Comparison of ENCODE assay signal across 8 mouse cellular contexts in genomic region chr15:98180567-98181131, GRCm38 (mm10). TPM values are rescaled to one million over a fixed set of nuclear protein-coding genes. Genes with fewer than 3 reads are reported as not detected.
A peak's percentile ranks its signal among the peaks of the same experiment; 100 is the strongest.
DNase-seq lines count a peak whose midpoint lies in the region; ATAC-seq and TF ChIP-seq lines count a peak whose summit lies in the region.

No protein-coding gene starts in this region.

- H3K27me3 ChIP-seq in embryonic facial prominence, embryonic 11.5 days (ENCODE audit: control insufficient read depth, insufficient read depth, low read length): no peaks in the 10 kb centered on the region
- H3K27me3 ChIP-seq in hindbrain, embryonic 14.5 days (ENCODE audit: control insufficient read depth, insufficient read depth, low read length): no peaks in the 10 kb centered on the region
- H3K27me3 ChIP-seq in midbrain, embryonic 16.5 days (ENCODE audit: control insufficient read depth, insufficient read depth, low read depth, low read length): peaks cover 6% of the 10 kb centered on the region; the same call in 1 of the 2 replicates

- TF ChIP-seq CTCF in layer of hippocampus, adult 2 months (conservative IDR thresholded peaks at IDR 0.05): no peak

- peak overlapping the region; percentile 91 for H3K27ac ChIP-seq in layer of hippocampus, adult 2 months
- no peak overlapping the region for H3K27ac ChIP-seq in embryonic facial prominence, embryonic 11.5 days (replicated peaks; ENCODE audit: low read depth, low read length)
- H3K27ac ChIP-seq in hindbrain, embryonic 14.5 days: peak overlapping the region; percentile 79
- peak overlapping the region; percentile 87 for H3K27ac ChIP-seq in midbrain, embryonic 16.5 days (ENCODE audit: low read length)

- no peaks in the 10 kb centered on the region for H3K36me3 ChIP-seq in embryonic facial prominence, embryonic 11.5 days (replicated peaks; ENCODE audit: control insufficient read depth, insufficient read depth, low read depth, low read length)
- H3K36me3 ChIP-seq in hindbrain, embryonic 14.5 days (replicated peaks; ENCODE audit: control insufficient read depth, insufficient read depth): no peaks in the 10 kb centered on the region
- H3K36me3 ChIP-seq in midbrain, embryonic 16.5 days (ENCODE audit: control insufficient read depth, insufficient read depth, low read length): no peaks in the 10 kb centered on the region

- H3K4me2 ChIP-seq in embryonic facial prominence, embryonic 11.5 days (ENCODE audit: low read depth, low read length): peak overlapping the region; percentile 60
- H3K4me2 ChIP-seq in hindbrain, embryonic 14.5 days (replicated peaks): peak overlapping the region; percentile 79
- peak overlapping the region; percentile 89 for H3K4me2 ChIP-seq in midbrain, embryonic 16.5 days (ENCODE audit: low read length)

- ATAC-seq in embryonic facial prominence, embryonic 11.5 days (replicated peaks; ENCODE audit: insufficient number of reproducible peaks, low FRiP score, low TSS enrichment, low read depth): no peak
- no peak for ATAC-seq in hindbrain, embryonic 14.5 days (ENCODE audit: low FRiP score)
- ATAC-seq in midbrain, embryonic 16.5 days: no peak

- H3K9ac ChIP-seq in embryonic facial prominence, embryonic 11.5 days (replicated peaks; ENCODE audit: low read length): peak overlapping the region; percentile 30
- H3K9ac ChIP-seq in hindbrain, embryonic 14.5 days: peak overlapping the region; percentile 59
- H3K9ac ChIP-seq in midbrain, embryonic 16.5 days (ENCODE audit: low read depth, low read length): peak overlapping the region; percentile 73

- no peaks in the 10 kb centered on the region for H3K4me1 ChIP-seq in embryonic facial prominence, embryonic 11.5 days (ENCODE audit: control insufficient read depth, insufficient read depth, low read length)
- no peaks in the 10 kb centered on the region for H3K4me1 ChIP-seq in hindbrain, embryonic 14.5 days (replicated peaks; ENCODE audit: control insufficient read depth, insufficient read depth, low read length)
- H3K4me1 ChIP-seq in midbrain, embryonic 16.5 days (ENCODE audit: control insufficient read depth, insufficient read depth, low read length): peaks cover 5% of the 10 kb centered on the region

- H3K4me3 ChIP-seq in layer of hippocampus, adult 2 months: peak overlapping the region; percentile 81
- peak overlapping the region; percentile 41 for H3K4me3 ChIP-seq in embryonic facial prominence, embryonic 11.5 days (ENCODE audit: low read depth, low read length)
- peak overlapping the region; percentile 51 for H3K4me3 ChIP-seq in hindbrain, embryonic 14.5 days (replicated peaks; ENCODE audit: low read length)
- peak overlapping the region; percentile 67 for H3K4me3 ChIP-seq in midbrain, embryonic 16.5 days (ENCODE audit: low read depth, low read length)

- 4% methylated on average over 26 of the region's 26 CpGs for WGBS in embryonic facial prominence, embryonic 11.5 days
- 2% methylated on average over 26 of the region's 26 CpGs for WGBS in hindbrain, embryonic 14.5 days
- 3% methylated on average over 26 of the region's 26 CpGs for WGBS in midbrain, embryonic 16.5 days

- DNase-seq in layer of hippocampus, adult 2 months (ENCODE audit: low spot score in 2 of 2): no peak
- no peak for DNase-seq in layer of hippocampus, adult 8-10 months (ENCODE audit: low spot score in 2 of 2)
- no peak for DNase-seq in embryonic facial prominence, embryonic 11.5 days (ENCODE audit: low spot score)
- peak; percentile 29 for DNase-seq in hindbrain, embryonic 14.5 days (ENCODE audit: low spot score)
- DNase-seq in frontal cortex, postnatal 14 days (ENCODE audit: low spot score in 2 of 2): no peak
- DNase-seq in gastrocnemius, postnatal 4 days (ENCODE audit: low spot score in 2 of 2): no peak
- DNase-seq in urinary bladder, postnatal 14 days (ENCODE audit: low spot score): no peak

- no peaks in the 10 kb centered on the region for H3K9me3 ChIP-seq in embryonic facial prominence, embryonic 11.5 days (replicated peaks; ENCODE audit: control insufficient read depth, low read length)
- H3K9me3 ChIP-seq in hindbrain, embryonic 14.5 days (ENCODE audit: control insufficient read depth, low read length): no peaks in the 10 kb centered on the region
- H3K9me3 ChIP-seq in midbrain, embryonic 16.5 days (replicated peaks; ENCODE audit: control insufficient read depth, low read length, poor library complexity, severe bottlenecking): no peaks in the 10 kb centered on the region

RNA-seq across cellular contexts. Expression of gene Ccdc184, which starts 13.7 kb away (rescaled TPM):
- total RNA-seq in layer of hippocampus, adult 2 months (2021): 10 to 100 TPM; 10.6 to 10.9 TPM
- total RNA-seq in layer of hippocampus, adult 8-10 months (2022): 10 to 100 TPM in 3 of 4 experiments, 1 to 10 TPM in 1; 9.8 to 11.9 (median 10.6) TPM
- polyA plus RNA-seq in embryonic facial prominence, embryonic 11.5 days (2014; fragmentation: Nextera tagmentation; extraction: Ambion mirVana): 2.5 and 4.2 TPM in 2 replicates
- 98.1 and 125 TPM in 2 replicates for polyA plus RNA-seq in hindbrain, embryonic 14.5 days (2014; fragmentation: Nextera tagmentation; extraction: Ambion mirVana)
- 118 and 146 TPM in 2 replicates for polyA plus RNA-seq in midbrain, embryonic 16.5 days (2015; fragmentation: Nextera tagmentation; extraction: Ambion mirVana)
- not detected for total RNA-seq in gastrocnemius, postnatal 4 days (2021)

RNA-seq across cellular contexts. Expression of gene Olfr288, which starts 14.7 kb away (rescaled TPM):
- total RNA-seq in layer of hippocampus, adult 2 months (2021): not detected
- total RNA-seq in layer of hippocampus, adult 8-10 months (2022): not detected
- polyA plus RNA-seq in embryonic facial prominence, embryonic 11.5 days (2014; fragmentation: Nextera tagmentation; extraction: Ambion mirVana): not detected in 2 replicates
- polyA plus RNA-seq in hindbrain, embryonic 14.5 days (2014; fragmentation: Nextera tagmentation; extraction: Ambion mirVana): not detected in 2 replicates
- polyA plus RNA-seq in midbrain, embryonic 16.5 days (2015; fragmentation: Nextera tagmentation; extraction: Ambion mirVana): not detected in 2 replicates
- total RNA-seq in gastrocnemius, postnatal 4 days (2021): not detected

RNA-seq across cellular contexts. Expression of gene Asb8, which starts 15.2 kb away (rescaled TPM):
- total RNA-seq in layer of hippocampus, adult 2 months (2021): 10 to 100 TPM; 51.8 to 55.1 TPM
- total RNA-seq in layer of hippocampus, adult 8-10 months (2022): 10 to 100 TPM; 50.7 to 55.0 (median 54.3) TPM
- polyA plus RNA-seq in embryonic facial prominence, embryonic 11.5 days (2014; fragmentation: Nextera tagmentation; extraction: Ambion mirVana): 47.8 and 53.2 TPM in 2 replicates
- 66.2 and 66.8 TPM in 2 replicates for polyA plus RNA-seq in hindbrain, embryonic 14.5 days (2014; fragmentation: Nextera tagmentation; extraction: Ambion mirVana)
- polyA plus RNA-seq in midbrain, embryonic 16.5 days (2015; fragmentation: Nextera tagmentation; extraction: Ambion mirVana): 60.2 and 63.5 TPM in 2 replicates
- 100 to 1,000 TPM; 148 to 174 TPM for total RNA-seq in gastrocnemius, postnatal 4 days (2021)

RNA-seq across cellular contexts. Expression of gene Gm44579, which starts 40.1 kb away (rescaled TPM):
- not detected for total RNA-seq in layer of hippocampus, adult 2 months (2021)
- under 1 TPM in 3 of 4 experiments, not detected in 1; 0.21 to 0.45 (median 0.27) TPM for total RNA-seq in layer of hippocampus, adult 8-10 months (2022)
- polyA plus RNA-seq in embryonic facial prominence, embryonic 11.5 days (2014; fragmentation: Nextera tagmentation; extraction: Ambion mirVana): not detected in 2 replicates
- polyA plus RNA-seq in hindbrain, embryonic 14.5 days (2014; fragmentation: Nextera tagmentation; extraction: Ambion mirVana): not detected in 2 replicates
- not detected in 2 replicates for polyA plus RNA-seq in midbrain, embryonic 16.5 days (2015; fragmentation: Nextera tagmentation; extraction: Ambion mirVana)
- total RNA-seq in gastrocnemius, postnatal 4 days (2021): not detected

RNA-seq across cellular contexts. Expression of gene Olfr287, which starts 40.2 kb away (rescaled TPM):
- total RNA-seq in layer of hippocampus, adult 2 months (2021): 1 to 10 TPM; 4.1 to 4.4 TPM
- total RNA-seq in layer of hippocampus, adult 8-10 months (2022): 1 to 10 TPM; 4.1 to 5.4 (median 4.4) TPM
- polyA plus RNA-seq in embryonic facial prominence, embryonic 11.5 days (2014; fragmentation: Nextera tagmentation; extraction: Ambion mirVana): not detected in 2 replicates
- 0.17 TPM in 1 of 2 replicates, not detected in the other for polyA plus RNA-seq in hindbrain, embryonic 14.5 days (2014; fragmentation: Nextera tagmentation; extraction: Ambion mirVana)
- polyA plus RNA-seq in midbrain, embryonic 16.5 days (2015; fragmentation: Nextera tagmentation; extraction: Ambion mirVana): 0.16 and 0.20 TPM in 2 replicates
- total RNA-seq in gastrocnemius, postnatal 4 days (2021): not detected

Comparison
In these comparisons a context has a peak if more than half of its experiments do, and no peak if none do; other contexts are left out.
1. RNA of gene Ccdc184, which starts 13.7 kb away (total RNA-seq): 9.8 to 11.9 TPM in layer of hippocampus, adult 8-10 months and 10.6 to 10.9 TPM in layer of hippocampus, adult 2 months; not detected in gastrocnemius, postnatal 4 days; every median in the first group is over 10 times any median in the second.
2. Peak in every context shown above with its lines, with median percentiles within 50 percentile points of each other: H3K4me3 ChIP-seq, H3K4me2 ChIP-seq and H3K9ac ChIP-seq.